Mouse (Mus musculus): ENCODE measurements at regions not wholly inside any gene's neighbourhood (a gene's known extent, or its start where the extent isn't known, plus 50 kb on each side); places are given as distances from the start of the nearest gene placed in this dataset.
"Not testable (repeated sequence)": the region's sequence is repeated elsewhere in the genome, so short reads cannot be mapped to it uniquely, and the experiment has no call there.

DNA sequence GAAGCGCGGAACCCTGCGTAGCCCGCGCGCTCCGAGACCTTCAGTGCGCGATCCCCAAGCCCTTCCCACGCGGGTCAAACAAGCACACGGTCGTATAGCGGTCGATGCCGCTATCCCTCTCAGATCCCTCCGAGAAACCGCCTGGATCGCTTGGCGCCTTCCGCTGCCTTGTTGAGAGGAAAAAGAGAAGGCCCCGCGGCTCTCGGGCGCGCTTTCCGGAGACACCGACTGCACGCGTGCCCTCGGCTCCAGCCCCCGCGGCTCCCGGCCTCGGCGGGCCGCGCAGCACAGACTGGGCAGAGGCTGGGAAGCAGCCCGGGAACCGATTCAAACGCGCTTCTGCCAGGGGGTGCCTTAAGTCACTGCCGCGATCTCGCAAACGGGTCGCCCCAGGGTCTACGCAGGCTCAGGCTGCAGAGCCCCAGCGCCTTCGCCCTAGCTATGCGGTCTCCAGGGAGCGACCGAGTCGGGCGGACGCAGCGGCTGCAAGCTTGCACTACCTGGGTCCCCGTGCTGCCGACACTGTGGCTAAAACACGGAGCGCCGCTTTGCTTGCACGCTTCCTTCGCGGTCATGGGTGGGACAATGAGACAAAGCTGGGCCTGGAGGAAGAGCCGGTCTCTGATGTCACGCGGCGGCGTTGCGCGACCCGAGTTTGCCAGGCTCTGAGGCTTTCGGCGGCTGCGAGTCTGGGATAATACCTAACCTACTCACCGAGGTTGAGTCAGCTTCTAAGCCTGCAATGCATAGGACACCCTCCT is 87.3 kb downstream of the Crisp4 start:
- no peak for DNase-seq

- DNase-seq = no peak
These were observed 88.0 kb downstream of the Crisp4 start for GRCm38 (mm10) chr1:18057646-18058210.

DNA sequence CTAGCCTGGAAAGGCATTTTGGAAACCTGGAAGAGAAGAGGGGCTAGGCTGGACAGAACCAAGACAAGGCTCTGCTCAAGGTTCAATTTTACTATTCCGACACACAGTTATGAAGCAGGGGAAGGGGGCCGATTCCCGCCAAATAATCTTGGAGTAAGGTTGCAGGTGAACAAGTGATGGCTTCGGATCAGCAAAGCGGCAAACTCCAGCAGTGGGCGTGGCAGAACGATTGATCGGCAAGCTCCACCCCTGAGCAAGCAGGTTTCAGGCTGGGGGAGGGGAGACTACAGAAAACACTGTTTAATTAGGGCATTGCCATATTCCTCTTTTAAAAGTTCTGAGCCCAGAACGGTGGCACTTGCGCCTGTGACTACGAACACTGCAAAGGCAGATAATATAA is 88.7 kb downstream of the Crisp4 start:
- DNase-seq = not testable (repeated sequence)

GRCm38 (mm10) chr1:18030226-18030625 is 115.5 kb downstream of the Crisp4 start:
- DNase-seq = no peak

DNA sequence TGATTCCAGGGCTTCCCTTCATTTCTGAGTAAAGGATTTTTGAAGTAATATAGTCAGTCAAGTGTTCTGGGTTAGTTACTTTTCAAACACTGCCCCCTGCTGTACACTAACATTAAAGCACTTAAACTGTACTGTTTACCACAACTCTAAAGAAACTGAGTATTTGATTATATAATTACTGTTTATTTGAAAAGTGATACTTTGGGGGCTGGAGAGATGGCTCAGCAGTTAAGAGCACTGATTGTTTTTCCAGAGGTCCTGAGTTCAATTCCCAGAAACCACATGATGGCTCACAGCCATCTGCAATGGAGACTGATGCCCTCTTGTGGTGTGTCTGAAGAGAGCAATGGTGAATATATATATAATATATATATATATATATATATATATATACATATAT is 132.8 kb downstream of the Crisp4 start:
- peak; percentile 22 for DNase-seq

GRCm38 (mm10) chr1:17980604-17981003 is 165.1 kb downstream of the Crisp4 start:
- DNase-seq = peak; percentile 38

DNA sequence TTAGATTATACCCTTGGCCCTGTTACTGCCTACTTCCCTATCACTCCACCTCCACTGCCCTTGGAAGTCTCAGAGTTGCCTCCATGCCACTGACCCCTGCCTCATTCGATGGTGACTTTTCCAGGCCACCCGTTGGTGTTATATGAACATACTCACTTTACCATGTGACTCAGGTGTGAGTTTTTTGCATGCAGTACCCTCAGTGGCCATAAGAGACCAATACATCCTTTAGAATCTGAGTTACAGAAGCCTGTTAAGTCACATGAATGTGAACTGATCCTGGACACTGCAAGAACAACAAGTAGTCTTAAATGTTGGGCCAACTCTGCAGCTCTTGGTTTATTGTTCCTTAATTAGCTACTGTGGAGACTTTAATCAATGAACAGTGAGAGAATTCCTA is 167.6 kb downstream of the Crisp4 start:
- DNase-seq = no peak

- peak; percentile 1 for DNase-seq
These were observed 188.8 kb downstream of the Crisp4 start for GRCm38 (mm10) chr1:17956881-17957280.

DNA sequence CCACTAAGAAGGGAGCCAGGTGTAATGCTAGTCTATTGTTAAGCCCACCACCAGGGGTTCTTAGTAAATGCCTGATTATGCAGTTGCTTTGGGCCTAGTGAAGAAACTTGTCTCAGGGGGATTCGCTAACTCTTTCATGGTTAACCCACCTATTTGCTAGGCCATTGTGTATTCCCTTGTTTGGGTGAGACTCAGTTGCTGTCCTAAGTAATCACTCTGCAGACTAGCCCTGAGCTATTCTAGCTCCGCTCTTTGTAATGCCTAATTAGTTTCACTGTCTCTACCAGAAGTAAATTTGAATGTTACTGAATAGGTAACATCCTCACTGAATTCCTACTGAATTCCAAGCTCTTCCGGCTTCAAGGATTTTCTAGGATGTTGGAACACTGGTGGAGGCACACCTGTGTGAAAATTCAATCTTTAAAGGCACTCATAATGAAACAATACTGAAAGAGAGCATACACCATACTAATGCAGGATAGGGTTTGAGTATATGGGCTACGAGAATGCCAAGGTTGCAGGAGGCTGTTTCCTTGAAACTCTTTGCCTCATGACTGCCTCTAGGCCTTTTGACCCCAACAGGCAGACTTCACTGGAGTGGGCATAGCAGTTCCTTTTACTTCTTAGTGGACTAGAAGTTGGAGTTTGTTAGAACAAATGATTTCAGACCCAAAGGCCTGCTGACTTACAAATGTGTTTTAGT is 213.4 kb downstream of the Crisp4 start:
- DNase-seq = not testable (repeated sequence)
